Mouse (Mus musculus) natural killer cell, adult 2 months (primary cell): Measurements from ENCODE around the gene Pde11a.

Experiments
- DNase-seq, 2 experiments: peaks; one replicate each; pipeline ENCODE4 v3.0.0; 2022; ENCODE audit warnings: low spot score in 2 of 2

Gene Pde11a

GRCm38 (mm10) chr2:76185126-76185525, 153.4 kb downstream of the Pde11a start:
- DNase-seq = no peak

- DNase-seq = no peak
These were observed 175.8 kb downstream of the Pde11a start for GRCm38 (mm10) chr2:76162822-76163221.

- DNase-seq = no peak
These were observed 179.6 kb downstream of the Pde11a start for GRCm38 (mm10) chr2:76158973-76159372.

GRCm38 (mm10) chr2:76141136-76141535, 197.4 kb downstream of the Pde11a start:
- DNase-seq = no peak

- no peak for DNase-seq
These were observed 205.6 kb downstream of the Pde11a start for GRCm38 (mm10) chr2:76132983-76133382.

- DNase-seq = no peak
These were observed 208.5 kb downstream of the Pde11a start for GRCm38 (mm10) chr2:76129933-76130627.

- no peak for DNase-seq
These were observed 209.5 kb downstream of the Pde11a start for GRCm38 (mm10) chr2:76129058-76129437.

- DNase-seq = no peak
These were observed 210.2 kb downstream of the Pde11a start for GRCm38 (mm10) chr2:76128105-76129057.

GRCm38 (mm10) chr2:76126651-76127050, 211.9 kb downstream of the Pde11a start:
- no peak for DNase-seq

- DNase-seq = no peak
These were observed 213.8 kb downstream of the Pde11a start for GRCm38 (mm10) chr2:76124821-76125220.

GRCm38 (mm10) chr2:76122167-76122566, 216.4 kb downstream of the Pde11a start:
- no peak for DNase-seq

GRCm38 (mm10) chr2:76119848-76120247, 218.7 kb downstream of the Pde11a start:
- DNase-seq = no peak

GRCm38 (mm10) chr2:76118491-76118890, 220.1 kb downstream of the Pde11a start:
- DNase-seq = no peak

GRCm38 (mm10) chr2:76117219-76117618, 221.4 kb downstream of the Pde11a start:
- no peak for DNase-seq

- peak; percentile 11 to 37 for DNase-seq
These were observed 222.9 kb downstream of the Pde11a start for GRCm38 (mm10) chr2:76115696-76116095.

GRCm38 (mm10) chr2:76114734-76115133, 223.8 kb downstream of the Pde11a start:
- peak; percentile 3 to 34 for DNase-seq

- no peak for DNase-seq
These were observed 228.9 kb downstream of the Pde11a start for GRCm38 (mm10) chr2:76109653-76110052.

GRCm38 (mm10) chr2:76101889-76102602, 236.5 kb downstream of the Pde11a start:
- DNase-seq = no peak

GRCm38 (mm10) chr2:76100597-76100996, 238.0 kb downstream of the Pde11a start:
- DNase-seq = no peak

- no peak for DNase-seq
These were observed 238.7 kb downstream of the Pde11a start for GRCm38 (mm10) chr2:76099726-76100347.

- DNase-seq = no peak
These were observed 240.2 kb downstream of the Pde11a start for GRCm38 (mm10) chr2:76098381-76098780.

GRCm38 (mm10) chr2:76097847-76098246, 240.7 kb downstream of the Pde11a start:
- DNase-seq = no peak
